Mouse (Mus musculus) CD4-positive, CD25-positive, alpha-beta regulatory T cell, adult 4 months (primary cell): ENCODE results near the gene Tuba1b. TPM values are rescaled to one million over a fixed set of nuclear protein-coding genes. Genes with fewer than 3 reads are reported as not detected.
"Not testable (repeated sequence)": the region's sequence is repeated elsewhere in the genome, so short reads cannot be mapped to it uniquely, and the experiment has no call there.

Source experiments
- ATAC-seq: one replicate; pipeline ENCODE4 v1.8.0; 2017
- polyA plus RNA-seq, 2 experiments: library from polyadenylated mRNA; unstranded; fragments of 100-300 nt; shearing (Covaris generic); gene quantifications; one replicate each; pipeline ENCODE4 v1.2.1; 2017

Tuba1b gene
- polyA plus RNA-seq, 2 experiments from 2014 or later, result 419 to 534 TPM

DNA sequence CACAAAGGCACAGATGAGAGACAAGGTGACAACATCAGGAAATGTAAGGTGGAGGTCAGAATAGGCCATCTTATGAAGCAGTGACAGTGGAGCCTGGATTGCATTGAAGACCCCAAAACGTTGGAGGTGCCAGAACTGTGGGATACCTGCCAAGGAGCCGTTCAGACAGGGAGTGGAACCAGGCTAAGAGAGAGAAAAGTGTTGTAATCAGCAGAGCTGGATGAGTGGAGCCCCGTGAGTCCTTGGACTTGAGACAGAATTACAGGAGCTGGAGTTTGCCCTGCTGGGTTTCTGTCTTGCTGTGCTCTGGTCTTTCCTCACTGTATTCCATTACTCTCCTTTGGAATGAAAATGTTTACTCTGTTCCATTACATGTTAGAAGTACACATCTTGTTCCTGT is 11.8 kb downstream of the Tuba1b start:
- ATAC-seq, result no peak

DNA sequence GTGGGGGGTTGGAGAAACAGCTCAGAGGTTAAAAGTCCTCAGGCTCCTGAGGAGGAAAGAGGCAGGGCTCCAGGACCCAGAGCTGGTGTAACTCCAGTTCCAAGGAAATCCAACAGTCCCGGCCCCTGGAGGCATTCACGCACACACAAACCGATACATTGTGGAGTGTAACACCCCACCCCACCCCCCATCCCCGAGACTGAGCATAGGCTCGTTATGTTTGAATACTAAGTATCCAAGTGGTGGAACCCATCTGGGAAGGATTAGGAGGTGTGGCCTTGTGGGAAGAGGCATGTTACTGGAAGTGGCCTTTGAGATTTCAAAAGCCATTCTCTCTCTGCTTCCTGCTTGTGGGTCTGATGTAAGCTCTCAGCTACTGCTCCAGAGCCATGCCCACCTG is 12.9 kb downstream of the Tuba1b start:
- no peak for ATAC-seq

DNA sequence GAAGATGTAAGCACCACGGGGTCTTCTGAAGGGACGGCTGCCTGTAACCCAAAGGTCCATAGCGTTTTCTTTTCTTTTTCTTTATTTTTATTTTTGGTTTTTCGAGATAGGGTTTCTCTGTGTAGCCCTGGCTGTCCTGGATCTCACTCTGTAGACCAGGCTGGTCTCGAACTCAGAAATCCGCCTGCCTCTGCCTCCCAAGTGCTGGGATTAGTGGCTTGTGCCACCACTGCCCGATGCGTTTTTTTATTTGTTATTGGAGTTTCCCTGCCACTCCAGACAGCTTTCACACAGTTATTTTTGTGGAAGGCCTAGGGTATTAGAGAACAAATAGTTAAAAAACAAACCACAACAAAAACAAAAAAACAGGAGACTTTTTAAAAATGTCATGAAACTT is 15.9 kb downstream of the Tuba1b start:
- not testable (repeated sequence) for ATAC-seq

DNA sequence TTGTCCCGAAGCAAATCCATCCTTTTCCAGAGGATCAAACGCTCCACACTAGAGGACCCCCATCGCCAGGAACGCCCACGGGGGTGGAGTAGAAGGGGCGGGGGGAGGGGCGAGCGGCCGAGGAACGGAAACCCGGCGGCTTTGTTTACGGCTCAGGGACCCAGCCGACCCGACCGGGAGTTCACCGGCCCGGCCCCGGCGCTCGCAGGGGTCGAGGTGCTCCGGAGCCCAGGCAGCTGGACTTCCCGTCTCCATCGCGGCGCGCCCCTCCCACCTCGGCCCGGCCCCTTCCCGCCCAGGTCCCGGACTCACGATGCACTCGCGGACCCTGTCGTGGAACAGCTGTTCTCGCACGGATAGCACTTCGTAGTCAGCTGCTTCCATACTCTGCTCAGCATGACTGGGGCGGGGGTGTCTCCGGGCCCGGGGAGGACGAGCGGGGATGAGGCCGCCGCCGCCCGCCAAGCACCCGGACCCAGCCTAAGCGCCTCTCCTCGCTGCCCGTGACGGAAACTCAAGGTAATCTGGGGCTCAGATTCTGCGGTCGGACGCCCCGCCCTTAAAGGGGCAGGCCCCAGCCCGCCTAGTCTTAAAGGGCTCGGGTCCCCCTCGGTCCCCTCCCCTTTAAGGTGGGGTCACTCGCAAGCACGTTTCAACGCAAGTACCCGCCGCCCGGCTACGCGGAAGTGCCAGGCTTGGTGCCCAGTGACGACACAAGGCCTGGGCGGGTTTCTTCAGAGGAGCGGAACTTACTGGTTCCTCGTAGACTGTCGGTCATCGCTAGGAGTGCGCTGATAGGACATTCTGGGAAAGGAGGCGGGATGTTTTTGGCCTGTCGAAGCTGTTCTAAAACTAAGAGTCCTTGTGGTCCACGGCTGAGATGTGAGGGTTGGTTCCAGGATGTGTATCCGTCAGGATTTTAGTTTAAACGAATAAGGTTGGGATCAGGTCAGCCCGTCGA is 16.5 kb downstream of the Tuba1b start, which contains the start of gene Lmbr1l:
Lmbr1l (minus strand) TSS at position 694 of the 961 bp plus-strand sequence.
- peak; percentile 95 for ATAC-seq

DNA sequence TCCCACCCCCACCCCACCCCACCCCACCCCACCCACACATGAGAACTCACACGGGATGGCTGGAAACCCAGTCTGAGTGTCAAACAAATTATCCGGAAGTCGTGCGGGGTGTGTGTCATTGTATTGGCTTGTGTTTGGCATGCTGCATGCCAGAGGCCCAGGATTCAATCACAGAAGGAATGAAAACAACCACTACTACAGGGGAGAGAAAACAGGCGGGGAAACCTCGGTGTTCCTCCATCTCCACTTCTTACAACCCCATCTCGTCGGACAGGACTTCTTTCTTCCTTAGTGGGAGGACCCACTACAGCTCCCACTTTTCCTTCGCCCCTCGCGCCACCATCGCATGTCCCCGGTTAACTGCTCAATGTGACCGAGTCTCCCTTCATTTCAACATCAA is 17.3 kb downstream of the Tuba1b start:
- no peak for ATAC-seq

DNA sequence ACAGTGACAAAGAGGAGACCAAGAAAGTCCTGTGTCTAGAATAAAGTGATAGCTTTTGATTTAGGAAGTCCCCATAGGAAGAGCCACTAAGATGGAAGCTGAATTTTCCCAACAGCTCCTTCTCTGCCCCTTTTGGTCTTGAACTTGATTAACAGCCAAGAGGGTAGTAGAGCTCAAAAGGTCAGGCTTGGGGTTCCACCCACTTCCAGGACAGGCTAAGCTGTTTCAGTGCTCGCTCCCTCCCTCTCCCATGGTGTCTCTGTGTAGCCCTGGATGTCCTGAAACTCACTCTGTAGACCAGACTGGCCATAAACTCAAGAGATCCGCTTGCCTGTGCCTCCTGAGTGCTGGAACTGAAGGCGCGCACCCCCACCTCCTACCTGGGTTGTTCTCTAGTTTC is 18.3 kb downstream of the Tuba1b start:
- ATAC-seq, result no peak

DNA sequence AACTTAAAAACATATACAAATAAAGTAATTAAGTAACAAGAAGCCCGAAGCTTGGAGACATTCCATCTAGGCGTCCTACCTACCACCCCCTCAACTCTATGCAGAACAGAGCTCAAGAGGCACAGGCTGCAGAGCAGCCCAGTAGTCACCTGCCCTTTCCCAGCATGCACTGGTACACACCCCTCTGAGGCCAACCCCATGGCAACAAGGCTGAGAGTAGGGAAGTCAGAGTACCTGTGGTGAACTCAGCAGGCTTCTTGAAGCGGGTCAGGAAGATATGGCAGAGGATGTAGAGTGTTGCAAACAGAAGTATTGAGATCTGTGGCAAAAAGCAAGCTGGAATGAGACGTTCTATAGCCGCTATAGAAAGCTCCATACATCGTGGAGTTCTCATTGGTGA is 19.5 kb downstream of the Tuba1b start:
- ATAC-seq, result no peak

DNA sequence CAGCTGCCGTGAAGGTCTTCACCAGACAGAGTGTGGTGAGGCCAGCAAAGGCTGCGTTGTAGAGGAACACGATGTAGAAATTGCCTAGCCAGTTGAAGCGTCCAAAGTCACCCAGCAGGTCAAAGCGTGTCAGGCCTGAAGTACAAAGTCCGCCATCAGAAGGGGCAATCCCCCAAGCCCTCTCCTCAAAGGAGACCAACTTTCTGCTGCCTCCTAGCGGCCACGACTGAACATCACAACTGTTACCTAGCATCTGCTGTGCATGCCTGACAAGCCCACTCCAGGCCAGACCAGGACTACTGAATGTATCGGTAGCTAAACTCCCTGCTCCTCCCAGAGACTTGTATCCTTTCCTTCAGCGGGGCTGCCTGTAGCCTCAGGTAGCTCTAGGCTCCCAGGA is 29.7 kb downstream of the Tuba1b start:
- ATAC-seq, result no peak

DNA sequence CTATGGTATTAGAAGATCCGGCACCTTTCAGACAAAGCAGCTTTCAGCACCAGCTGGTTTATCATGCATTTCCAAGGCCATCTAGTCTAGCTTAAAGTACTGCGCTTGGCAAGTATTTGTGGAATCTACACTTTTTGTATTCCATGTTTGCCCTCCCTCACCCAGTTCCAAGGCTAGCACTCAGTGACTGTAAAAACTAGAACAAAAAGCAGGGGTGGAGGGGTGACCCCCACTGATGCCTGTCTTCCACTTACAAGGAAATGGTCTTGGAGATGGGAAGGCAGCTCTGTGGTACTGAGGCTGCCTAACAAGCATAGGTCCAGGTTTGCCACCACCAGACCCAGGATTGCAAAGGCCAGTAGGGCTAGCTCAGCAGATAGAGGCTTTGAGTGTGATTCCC is 31.8 kb downstream of the Tuba1b start:
- ATAC-seq, result no peak

DNA sequence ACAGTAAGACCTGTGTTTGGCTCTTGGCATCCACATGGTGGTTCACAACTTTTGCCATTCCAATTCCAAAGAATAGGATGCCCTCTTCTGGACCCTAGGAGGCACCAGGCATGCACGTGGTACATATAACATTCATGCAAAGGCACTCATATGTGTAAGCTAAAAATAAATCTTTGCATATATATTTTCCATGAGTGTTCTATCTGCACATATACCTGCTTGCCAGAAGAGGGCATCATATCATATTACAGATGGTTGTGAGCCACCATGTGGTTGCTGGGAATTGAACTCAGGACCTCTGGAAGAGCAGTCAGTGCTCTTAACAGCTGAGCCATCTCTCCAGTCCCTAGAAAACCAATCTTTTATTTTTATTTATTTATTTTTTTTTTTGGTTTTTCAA is 32.8 kb downstream of the Tuba1b start:
- no peak for ATAC-seq

DNA sequence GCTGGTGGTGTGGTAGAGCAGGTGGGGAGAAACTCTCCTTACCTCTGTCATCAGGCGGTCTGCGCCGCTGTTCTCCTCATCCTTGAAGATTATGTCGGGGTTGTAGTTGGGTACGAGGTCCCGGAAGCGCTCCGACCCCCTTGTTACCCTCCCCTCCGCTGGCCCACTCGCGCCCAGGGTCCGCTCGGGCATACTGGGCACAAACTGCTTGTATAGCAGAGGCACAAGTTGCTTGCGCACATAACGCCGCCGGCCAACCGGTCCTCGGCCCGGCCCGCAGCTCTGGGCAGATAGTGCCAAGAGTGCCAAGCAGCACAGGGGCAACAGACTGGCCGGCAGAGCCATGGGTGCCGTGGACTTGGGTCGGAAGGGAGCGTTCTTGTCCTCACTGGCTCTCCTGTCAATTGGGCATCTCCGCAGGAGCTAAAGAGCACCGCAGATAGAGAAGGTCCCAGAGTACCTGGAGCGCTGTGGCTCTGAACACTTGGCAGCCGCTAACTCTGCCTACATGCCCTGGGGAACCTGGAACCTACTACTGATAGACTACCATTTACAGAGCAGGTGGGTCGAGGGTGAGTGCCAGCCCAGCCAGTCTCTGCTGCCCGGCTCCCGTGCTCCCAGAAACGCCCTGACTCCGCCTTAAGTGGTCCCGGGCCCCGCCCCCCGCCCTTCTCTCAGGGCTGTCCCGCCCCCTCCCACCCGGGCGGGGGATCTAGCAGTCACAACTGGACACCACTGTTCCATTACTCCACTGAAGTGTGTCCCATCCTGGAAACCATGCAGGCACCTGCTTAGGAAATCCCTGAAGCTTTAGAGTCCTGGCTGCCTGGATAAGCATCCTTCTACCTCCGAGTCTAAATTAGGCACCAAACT is 36.2 kb downstream of the Tuba1b start, which contains the start of gene Dhh:
Dhh (minus strand) TSS at position 613 of the 873 bp plus-strand sequence.
- no peak for ATAC-seq

DNA sequence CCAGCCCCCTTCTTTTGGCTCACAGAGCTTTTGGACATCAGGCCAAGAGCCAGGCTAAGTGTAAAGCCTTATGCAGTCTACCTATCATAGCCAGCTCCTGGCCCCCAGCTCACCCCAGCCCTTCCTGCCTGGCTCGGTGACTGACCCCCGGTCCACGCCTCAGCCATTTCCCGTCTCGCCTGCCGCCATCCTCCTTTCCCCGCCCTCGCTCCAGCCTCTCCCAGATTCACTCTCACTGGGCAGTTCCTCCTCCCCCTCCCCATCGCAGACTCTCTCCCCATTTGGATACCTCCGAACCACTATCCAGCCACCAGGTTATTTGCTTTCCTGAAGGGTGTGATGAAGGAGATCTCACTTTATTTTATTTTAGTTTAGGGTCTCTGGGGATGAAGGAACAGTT is 36.9 kb downstream of the Tuba1b start:
- no peak for ATAC-seq

DNA sequence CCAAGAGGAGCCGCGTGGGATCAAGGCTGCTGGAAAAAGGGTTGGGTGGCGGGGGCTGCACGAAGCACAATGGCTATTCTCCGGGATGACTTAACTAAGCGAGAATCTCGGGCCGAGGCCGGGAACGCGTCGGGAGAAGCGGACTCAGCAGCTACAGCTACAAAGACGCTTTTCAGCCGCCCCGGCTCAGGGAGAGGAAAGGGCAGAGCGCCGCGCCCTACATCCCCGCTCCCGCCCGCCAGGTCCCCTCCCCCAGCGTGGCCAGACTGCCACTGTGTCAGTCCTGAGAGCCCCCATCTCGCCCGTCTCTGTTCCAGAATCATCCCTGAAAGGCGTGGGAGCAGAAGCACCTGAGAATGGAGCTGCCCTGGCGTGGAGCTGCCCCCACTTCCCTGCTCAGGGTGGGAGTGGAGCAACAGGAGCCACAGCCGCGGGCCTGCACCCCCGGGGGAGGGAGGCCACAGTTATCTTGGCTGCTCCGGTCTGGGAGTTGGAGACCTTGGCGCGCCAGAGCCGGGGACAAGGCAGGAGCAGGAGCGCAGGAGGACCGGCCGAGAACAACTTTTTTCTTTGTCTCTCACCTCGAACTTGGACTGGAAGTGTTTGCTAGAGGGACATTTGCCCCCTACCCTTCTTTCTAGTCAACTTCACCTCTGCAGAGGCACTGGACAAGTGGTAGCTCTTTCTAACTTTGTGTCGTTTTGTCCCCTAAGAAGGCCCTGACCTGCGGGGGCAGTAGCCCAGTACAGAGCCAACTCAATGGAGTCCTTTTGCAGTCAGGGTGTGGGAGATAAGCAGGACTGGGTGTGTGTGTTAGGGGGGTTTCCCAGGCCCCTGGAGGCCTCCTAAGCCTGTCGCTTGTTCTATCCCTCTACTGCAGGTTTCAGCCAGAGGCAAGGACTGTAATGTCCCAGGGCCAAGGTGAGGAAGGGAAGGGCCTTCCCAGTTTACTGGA is 38.5 kb downstream of the Tuba1b start:
- ATAC-seq, result no peak

DNA sequence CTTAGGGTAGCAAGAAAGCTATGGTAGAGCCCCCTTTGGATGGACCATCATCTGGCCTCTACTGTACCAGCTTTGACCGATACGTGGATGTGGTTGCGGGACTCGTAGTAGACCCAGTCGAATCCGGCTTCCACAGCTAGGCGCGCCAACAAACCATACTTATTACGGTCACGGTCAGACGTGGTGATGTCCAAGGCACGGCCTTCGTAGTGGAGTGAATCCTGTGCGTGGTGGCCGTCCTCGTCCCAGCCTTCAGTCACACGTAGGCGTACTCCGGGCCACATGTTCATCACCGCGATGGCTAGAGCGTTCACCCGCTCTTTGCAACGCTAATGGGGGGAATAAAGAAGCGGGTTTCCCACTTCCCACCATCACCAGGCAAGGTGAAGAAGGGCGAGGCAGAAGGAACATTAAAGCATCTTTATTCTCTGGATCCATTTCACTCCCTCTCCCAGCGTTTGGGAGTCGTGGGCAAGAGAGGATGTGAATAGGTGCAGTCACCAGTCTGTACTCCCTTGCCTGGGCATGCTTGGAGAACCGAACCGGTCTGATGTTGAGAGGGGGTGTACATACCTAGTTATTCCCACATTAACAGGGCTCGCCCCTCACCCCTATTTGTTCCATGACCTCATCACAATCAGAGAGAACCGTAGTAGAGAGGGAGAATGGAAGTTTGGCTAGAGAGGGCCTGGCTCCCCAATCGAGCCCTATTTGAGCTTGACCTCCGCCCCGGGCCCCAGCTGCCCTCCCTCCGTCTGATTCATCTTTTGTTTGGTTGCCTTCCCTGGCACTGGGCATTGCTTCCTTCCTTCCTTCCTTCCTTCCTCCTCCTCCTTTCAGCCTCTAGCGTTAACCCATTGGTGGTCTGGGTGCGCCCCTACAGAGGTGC is 39.4 kb downstream of the Tuba1b start:
- ATAC-seq, result no peak

DNA sequence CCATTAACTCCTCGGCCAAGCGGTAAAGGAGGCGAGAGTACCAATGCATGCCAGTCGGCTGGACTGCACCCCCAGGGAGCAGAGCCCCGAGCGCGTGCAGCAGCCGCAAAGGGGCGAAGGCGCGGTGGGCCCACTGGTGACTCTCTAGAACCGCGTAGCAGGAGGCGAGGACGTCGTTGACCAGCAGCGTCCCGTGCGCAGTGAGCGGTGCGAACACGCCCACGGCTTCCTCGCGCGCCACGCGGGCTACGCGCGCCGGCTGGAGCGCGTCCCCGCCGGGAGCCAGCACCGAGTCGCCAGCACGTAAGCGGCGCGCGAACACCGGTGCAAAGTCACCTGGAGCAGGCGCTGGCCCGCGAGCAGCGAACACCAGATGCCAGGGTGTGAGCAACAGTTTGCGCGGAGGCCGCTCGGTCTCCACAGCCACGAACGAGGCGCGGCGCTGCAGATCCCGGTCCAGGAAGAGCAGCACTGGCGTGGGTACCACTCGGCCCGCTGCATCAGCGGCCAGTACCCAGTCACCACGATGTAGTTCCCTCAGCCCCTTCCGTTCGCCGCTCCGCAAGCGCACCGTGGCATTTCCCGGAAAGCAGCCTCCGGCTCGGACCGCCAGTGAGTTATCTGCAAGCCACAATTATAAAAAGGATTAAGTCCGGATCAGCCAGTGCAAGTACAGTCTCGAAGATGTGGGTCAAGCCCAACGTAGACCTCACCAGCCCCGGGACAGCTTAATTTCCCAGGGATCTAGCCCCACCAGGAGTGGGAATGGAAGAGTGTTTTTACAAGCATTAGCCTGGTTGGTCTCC is 40.2 kb downstream of the Tuba1b start, which contains the start of gene Rhebl1:
Rhebl1 (minus strand) TSS at position 601 of the 806 bp plus-strand sequence.
- ATAC-seq, result peak; percentile 30

DNA sequence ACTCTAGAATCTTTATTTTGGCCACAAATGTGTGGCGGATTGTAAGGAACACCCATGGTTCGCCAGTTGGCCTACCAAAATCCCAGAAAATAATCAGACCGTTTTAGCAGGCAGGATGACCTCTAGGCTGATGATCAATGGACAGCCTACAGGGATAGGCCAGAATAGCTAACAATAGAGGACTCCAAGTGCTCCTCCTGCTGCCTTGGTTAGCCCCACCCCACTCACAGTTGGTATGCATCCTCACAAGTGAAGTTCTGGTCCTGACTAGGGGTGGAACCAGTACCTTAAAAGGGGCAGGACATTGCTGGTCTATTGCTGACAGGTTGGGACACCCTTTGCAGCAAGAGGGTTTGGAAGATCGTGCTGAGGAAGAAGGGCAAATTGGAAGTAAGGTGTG is 41.3 kb downstream of the Tuba1b start:
- ATAC-seq, result no peak

DNA sequence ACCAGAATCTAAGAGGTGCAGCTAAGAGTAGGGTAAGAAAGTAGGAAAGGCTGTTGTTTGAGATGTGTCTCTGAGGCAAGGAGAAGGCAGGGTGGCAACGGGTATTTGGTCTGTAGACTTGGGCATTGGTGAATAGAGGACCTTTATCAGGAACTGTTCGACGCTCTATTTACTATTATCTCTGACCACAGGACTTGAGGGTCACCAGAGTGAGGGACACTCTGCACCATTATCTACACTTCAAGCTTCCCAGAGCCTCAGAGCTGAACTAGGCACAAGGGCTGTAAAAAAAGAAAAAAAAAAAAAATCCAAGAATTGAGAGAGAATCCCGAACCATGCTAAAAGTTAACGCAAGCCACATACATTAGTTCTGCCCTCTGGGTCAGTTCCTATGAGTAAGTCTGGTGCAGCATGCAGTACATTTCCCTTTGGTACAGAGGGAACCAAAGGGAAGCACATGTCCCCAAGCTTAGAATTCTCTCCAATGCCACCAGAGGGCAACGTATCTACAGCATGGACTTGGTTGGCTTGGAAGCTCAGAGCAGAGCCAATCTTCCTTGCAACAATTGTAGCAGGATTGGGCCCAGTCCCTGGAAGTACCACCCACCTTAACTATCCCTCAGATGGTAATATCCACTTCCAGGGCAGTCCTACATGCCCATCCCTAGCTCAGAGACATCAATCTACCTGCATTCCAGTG is 42.3 kb downstream of the Tuba1b start:
- peak; percentile 82 for ATAC-seq

DNA sequence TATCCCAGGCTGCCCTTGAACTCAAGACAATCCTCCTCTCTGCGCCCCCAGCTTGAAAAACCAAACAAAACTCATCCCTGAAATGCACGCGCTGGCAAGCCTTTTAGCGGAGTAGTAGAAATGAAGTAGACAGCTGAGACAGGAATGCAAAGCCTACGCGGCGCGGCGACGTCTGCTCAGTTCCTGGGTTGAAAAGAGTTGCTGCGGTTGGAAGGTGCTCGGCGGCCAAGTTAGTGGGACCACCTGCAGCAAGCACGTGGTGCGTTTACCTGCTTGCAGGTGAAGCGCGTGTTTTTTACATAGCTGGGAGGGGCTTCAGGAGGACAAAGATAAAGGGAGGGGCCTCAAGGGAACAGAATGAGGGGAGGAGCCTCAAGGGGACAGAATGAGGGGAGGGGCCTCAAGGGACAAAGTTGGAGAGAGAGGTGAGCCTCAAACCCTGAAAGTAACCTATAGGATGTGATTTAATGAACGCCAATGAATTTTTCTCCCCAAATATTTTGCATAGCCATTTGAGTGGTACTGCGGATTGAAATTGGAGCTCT is 43.1 kb downstream of the Tuba1b start:
- no peak for ATAC-seq

DNA sequence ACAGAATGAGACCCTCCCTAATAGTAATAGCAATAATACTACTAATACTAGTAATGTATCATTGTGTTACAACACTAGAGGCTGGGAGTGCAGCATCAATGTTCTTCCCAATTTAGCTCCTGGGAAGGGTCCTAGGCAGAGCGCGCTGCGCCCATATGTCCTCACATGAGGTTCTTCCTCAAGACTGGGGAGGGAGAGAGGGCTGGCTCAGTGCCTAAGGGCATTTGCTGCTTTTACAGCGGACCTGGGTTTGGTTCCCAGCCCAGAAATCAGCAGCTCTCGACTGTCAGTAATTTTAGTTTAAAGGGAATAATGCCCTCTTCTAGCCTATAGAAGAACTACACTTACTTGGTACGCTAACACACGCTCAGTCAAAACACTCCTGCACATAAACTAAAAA is 46.8 kb downstream of the Tuba1b start:
- ATAC-seq, result no peak
